ENCODE assay signal across 16 mouse cellular contexts in genomic region chr13:72541706-72542105, GRCm38 (mm10).
"Had no signal": no experiment of that assay in that cellular context is flagged by ENCODE, and none has a peak within 500 bp of the region (broad histone marks: within the 10 kb centered on the region; RNA-seq: fewer than 3 reads in every experiment).

No protein-coding gene starts in this region.

- H3K27me3 ChIP-seq: intestine, embryonic 15.5 days; liver, embryonic 13.5 days; megakaryocyte, embryonic 14.5 days; neural tube, embryonic 13.5 days had no signal

- H3K4me3 ChIP-seq: intestine, embryonic 15.5 days; left cerebral cortex, adult 2 months; liver, embryonic 13.5 days; megakaryocyte, embryonic 14.5 days; midbrain, embryonic 10.5 days; midbrain, embryonic 13.5 days; myocyte; neural tube, embryonic 13.5 days had no signal

- DNase-seq: kidney, adult 11 months; layer of hippocampus, postnatal 36 days; liver, embryonic 13.5 days; lung, adult 2 months; lung, postnatal 36 days; retina, postnatal 1 day; thymus, adult 18-20 months; thymus, postnatal 36 days had no signal

- H3K4me1 ChIP-seq: intestine, embryonic 15.5 days; liver, embryonic 13.5 days; megakaryocyte, embryonic 14.5 days; midbrain, embryonic 10.5 days; midbrain, embryonic 13.5 days; neural tube, embryonic 13.5 days had no signal

- H3K27ac ChIP-seq: intestine, embryonic 15.5 days; left cerebral cortex, adult 2 months; liver, embryonic 13.5 days; midbrain, embryonic 10.5 days; midbrain, embryonic 13.5 days; neural tube, embryonic 13.5 days; stomach, postnatal 0 days had no signal

- H3K36me3 ChIP-seq: intestine, embryonic 15.5 days; liver, embryonic 13.5 days; midbrain, embryonic 10.5 days; midbrain, embryonic 13.5 days; neural tube, embryonic 13.5 days had no signal
